ENCODE assay signal across 8 mouse cellular contexts in genomic region chr19:29047334-29048170, GRCm38 (mm10). TPM values are rescaled to one million over a fixed set of nuclear protein-coding genes. Genes with fewer than 3 reads are reported as not detected.
DNase-seq lines count a peak whose midpoint lies in the region; ATAC-seq and TF ChIP-seq lines count a peak whose summit lies in the region.

Gene Ak3 (minus strand): TSS chr19:29047961.

- H3K9ac ChIP-seq in kidney, embryonic 14.5 days (ENCODE audit: low read depth, low read length) = peak within 1 kb of the TSS; percentile 91
- H3K9ac ChIP-seq in limb, embryonic 15.5 days = peak within 1 kb of the TSS; percentile 76
- peak within 1 kb of the TSS; percentile 92 for H3K9ac ChIP-seq in midbrain, embryonic 16.5 days (ENCODE audit: low read depth, low read length)

- H3K4me3 ChIP-seq in bone marrow macrophage, adult 2 months (ENCODE audit: insufficient read depth, low read length) = peak within 1 kb of the TSS; percentile 80
- peak within 1 kb of the TSS; percentile 92 for H3K4me3 ChIP-seq in heart, embryonic 10.5 days
- H3K4me3 ChIP-seq in kidney, embryonic 14.5 days (ENCODE audit: low read length) = peak within 1 kb of the TSS; percentile 88
- H3K4me3 ChIP-seq in limb, embryonic 15.5 days = peak within 1 kb of the TSS; percentile 83
- peak within 1 kb of the TSS; percentile 88 for H3K4me3 ChIP-seq in midbrain, embryonic 16.5 days (ENCODE audit: low read depth, low read length)

- peak; percentile 78 for ATAC-seq in erythroblast, adult 5-6 weeks (replicated peaks; ENCODE audit: low FRiP score, poor library complexity, severe bottlenecking)
- peak; percentile 92 for ATAC-seq in kidney, embryonic 14.5 days (ENCODE audit: low FRiP score, low TSS enrichment)
- ATAC-seq in limb, embryonic 15.5 days (ENCODE audit: insufficient number of reproducible peaks, low FRiP score, low TSS enrichment, low read depth) = peak; percentile 73
- ATAC-seq in midbrain, embryonic 16.5 days = peak; percentile 93

- H3K4me2 ChIP-seq in kidney, embryonic 14.5 days (replicated peaks; ENCODE audit: low read depth, low read length) = peak within 1 kb of the TSS; percentile 73
- peak within 1 kb of the TSS; percentile 75 for H3K4me2 ChIP-seq in limb, embryonic 15.5 days
- H3K4me2 ChIP-seq in midbrain, embryonic 16.5 days (ENCODE audit: low read length) = peak within 1 kb of the TSS; percentile 82

- no peaks in the 10 kb centered on the region for H3K27me3 ChIP-seq in heart, embryonic 10.5 days (ENCODE audit: insufficient read depth, poor library complexity, severe bottlenecking)
- H3K27me3 ChIP-seq in kidney, embryonic 14.5 days (ENCODE audit: control insufficient read depth, insufficient read depth, low read length) = no peaks in the 10 kb centered on the region
- no peaks in the 10 kb centered on the region for H3K27me3 ChIP-seq in limb, embryonic 15.5 days
- H3K27me3 ChIP-seq in midbrain, embryonic 16.5 days (ENCODE audit: control insufficient read depth, insufficient read depth, low read depth, low read length) = no peaks in the 10 kb centered on the region

- TF ChIP-seq CTCF in bone marrow macrophage, adult 2 months (IDR thresholded peaks at IDR 0.05; ENCODE audit: low read depth, low read length) = no peak

- under 1% methylated on average over 68 of the region's 68 CpGs for WGBS in heart, embryonic 10.5 days
- under 1% methylated on average over 59 of the region's 68 CpGs for WGBS in kidney, embryonic 14.5 days
- under 1% methylated on average over 68 of the region's 68 CpGs for WGBS in limb, embryonic 15.5 days
- under 1% methylated on average over 52 of the region's 68 CpGs for WGBS in midbrain, embryonic 16.5 days

- peaks cover 5% of the 10 kb centered on the region; the same call in 1 of the 2 replicates for H3K4me1 ChIP-seq in bone marrow macrophage, adult 2 months (ENCODE audit: control insufficient read depth, insufficient read depth, low read length)
- H3K4me1 ChIP-seq in heart, embryonic 10.5 days = peaks cover 28% of the 10 kb centered on the region
- no peaks in the 10 kb centered on the region for H3K4me1 ChIP-seq in kidney, embryonic 14.5 days (ENCODE audit: control insufficient read depth, insufficient read depth, low read length)
- H3K4me1 ChIP-seq in limb, embryonic 15.5 days = peaks cover 17% of the 10 kb centered on the region
- peaks cover 14% of the 10 kb centered on the region for H3K4me1 ChIP-seq in midbrain, embryonic 16.5 days (ENCODE audit: control insufficient read depth, insufficient read depth, low read length)

- no peaks in the 10 kb centered on the region for H3K9me3 ChIP-seq in heart, embryonic 10.5 days
- H3K9me3 ChIP-seq in kidney, embryonic 14.5 days (ENCODE audit: control insufficient read depth, low read length) = no peaks in the 10 kb centered on the region
- H3K9me3 ChIP-seq in limb, embryonic 15.5 days = no peaks in the 10 kb centered on the region
- no peaks in the 10 kb centered on the region for H3K9me3 ChIP-seq in midbrain, embryonic 16.5 days (replicated peaks; ENCODE audit: control insufficient read depth, low read length, poor library complexity, severe bottlenecking)

- DNase-seq in B cell, adult 2 months = peak; percentile 71 to 77
- peak; percentile 89 for DNase-seq in heart, embryonic 10.5 days (ENCODE audit: low spot score)
- DNase-seq in spleen, postnatal 10 days (ENCODE audit: low spot score in 2 of 2) = peak; percentile 75 to 81

- peak within 1 kb of the TSS; percentile 17 for H3K27ac ChIP-seq in bone marrow macrophage, adult 2 months (ENCODE audit: insufficient read depth, low read depth, low read length)
- peak within 1 kb of the TSS; percentile 98 for H3K27ac ChIP-seq in heart, embryonic 10.5 days
- peak within 1 kb of the TSS; percentile 84 for H3K27ac ChIP-seq in kidney, embryonic 14.5 days (ENCODE audit: low read depth, low read length)
- H3K27ac ChIP-seq in limb, embryonic 15.5 days = peak within 1 kb of the TSS; percentile 89
- peak within 1 kb of the TSS; percentile 72 for H3K27ac ChIP-seq in midbrain, embryonic 16.5 days (ENCODE audit: low read length)

- no peak; the same call in 1 of the 2 replicates for TF ChIP-seq POLR2A in bone marrow macrophage, adult 2 months (IDR thresholded peaks at IDR 0.05; ENCODE audit: borderline replicate concordance, low read depth, low read length)

- H3K36me3 ChIP-seq in heart, embryonic 10.5 days = no peaks in the 10 kb centered on the region
- H3K36me3 ChIP-seq in kidney, embryonic 14.5 days (ENCODE audit: control insufficient read depth, insufficient read depth, low read length) = no peaks in the 10 kb centered on the region
- no peaks in the 10 kb centered on the region for H3K36me3 ChIP-seq in limb, embryonic 15.5 days
- H3K36me3 ChIP-seq in midbrain, embryonic 16.5 days (ENCODE audit: control insufficient read depth, insufficient read depth, low read length) = no peaks in the 10 kb centered on the region

RNA-seq across cellular contexts. Expression of gene Ak3, which starts in this region (rescaled TPM):
- 36.6 and 42.8 TPM in 2 replicates for polyA plus RNA-seq in bone marrow macrophage, adult 2 months (2012; ENCODE audit: insufficient read depth, insufficient read length, missing spikeins)
- 10.4 and 19.4 TPM in 2 replicates for total RNA-seq in erythroblast, adult 5-6 weeks (2015; ENCODE audit: low replicate concordance)
- total RNA-seq in erythroblast, adult 5-6 weeks (2017; ENCODE audit: low replicate concordance) = 6.7 and 9.2 TPM in 2 replicates
- 77.8 TPM in 2 replicates for polyA plus RNA-seq in heart, embryonic 10.5 days (2016; fragmentation: Nextera tagmentation; extraction: Ambion mirVana)
- 51.1 and 97.7 TPM in 2 replicates for polyA plus RNA-seq in kidney, embryonic 14.5 days (2014; fragmentation: Nextera tagmentation; extraction: Ambion mirVana)
- 73.8 and 85.0 TPM in 2 replicates for polyA plus RNA-seq in limb, embryonic 15.5 days (2015; fragmentation: Nextera tagmentation; extraction: Ambion mirVana)
- polyA plus RNA-seq in midbrain, embryonic 16.5 days (2015; fragmentation: Nextera tagmentation; extraction: Ambion mirVana) = 64.3 and 75.1 TPM in 2 replicates

Comparison
In these comparisons a context has a peak if more than half of its experiments do, and no peak if none do; other contexts are left out.
1. Peak in every context shown above with its lines: DNase-seq, ATAC-seq, H3K4me3 ChIP-seq and H3K27ac ChIP-seq.
2. H3K27ac ChIP-seq: peak in every context shown above with its lines; median percentile 98 in heart, embryonic 10.5 days; 89 in limb, embryonic 15.5 days; 84 in kidney, embryonic 14.5 days; 72 in midbrain, embryonic 16.5 days; 17 in bone marrow macrophage, adult 2 months.